Mouse (Mus musculus) cortical plate, adult 2 months (tissue): ENCODE data around the gene Cit.

Source experiments
- CTCF ChIP-seq: fragments of 200-500 bp; IDR thresholded peaks from 2 replicates; pipeline ENCODE4 v1.5.1; 2011; ENCODE audit warnings: mild to moderate bottlenecking, control low read depth, low read length; ENCODE audit not compliant: insufficient read depth; ENCODE audit errors: extremely low read depth
- POLR2A ChIP-seq: fragments of 200-500 bp; IDR thresholded peaks from 2 replicates; pipeline ENCODE4 v1.6.1; 2011; ENCODE audit warnings: mild to moderate bottlenecking, low read length, control low read depth; ENCODE audit not compliant: insufficient read depth; ENCODE audit errors: extremely low read depth

DNA sequence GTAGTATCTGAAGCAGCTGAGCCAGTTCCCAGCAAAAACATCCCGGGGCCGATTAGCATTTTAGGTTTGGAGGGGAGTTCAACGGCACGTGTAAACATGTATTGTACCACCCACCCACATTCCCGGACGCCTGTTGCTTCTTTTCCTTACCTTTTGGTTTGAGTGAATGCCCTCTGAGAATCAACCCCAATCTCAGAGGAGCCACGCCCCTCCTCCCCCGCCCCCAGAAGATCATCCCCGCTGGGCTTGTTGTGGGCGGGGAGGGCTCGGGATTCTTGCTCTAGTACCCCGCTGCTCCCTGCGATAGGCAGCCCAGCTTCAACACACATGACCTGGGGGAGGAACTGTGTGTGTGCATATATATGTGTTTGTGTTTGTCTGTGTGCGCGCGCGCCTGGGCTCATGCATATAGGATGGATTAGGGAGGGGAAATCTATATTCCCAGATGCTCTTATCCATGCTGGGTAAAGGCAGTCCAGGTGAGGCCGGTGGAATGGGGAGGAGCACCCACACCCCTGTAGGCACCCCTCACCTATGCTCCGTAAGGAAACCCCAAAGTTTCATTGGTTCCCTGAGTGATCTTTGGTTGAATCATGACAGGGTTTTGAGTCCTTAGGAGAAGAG lies 185.6 kb downstream of the Cit start:
- TF ChIP-seq CTCF (no peak), POLR2A (no peak)
